Mouse (Mus musculus): Measurements from ENCODE around the gene Zar1.
"Not testable (repeated sequence)": the region's sequence is repeated elsewhere in the genome, so short reads cannot be mapped to it uniquely, and the experiment has no call there.

Zar1 gene

GRCm38 (mm10) chr5:72580970-72581332, at the start of gene Zar1:
Gene Zar1, minus strand, starts transcription at chr5:72581254.
- DNase-seq, result not testable (repeated sequence)

GRCm38 (mm10) chr5:72630026-72630425, 49.0 kb upstream of the Zar1 start:
- DNase-seq, result no peak

- no peak for DNase-seq
These were observed 40.0 kb upstream of the Zar1 start for GRCm38 (mm10) chr5:72621022-72621421.

- no peak for DNase-seq
These were observed 36.4 kb upstream of the Zar1 start for GRCm38 (mm10) chr5:72617413-72617812.

GRCm38 (mm10) chr5:72603138-72603537, 22.1 kb upstream of the Zar1 start:
- DNase-seq, result no peak

- DNase-seq, result peak; percentile 65
These were observed 20.0 kb upstream of the Zar1 start for GRCm38 (mm10) chr5:72601006-72601405.

GRCm38 (mm10) chr5:72587192-72587681, 6.2 kb upstream of the Zar1 start, which contains the start of gene Gm5868:
Gene Gm5868, minus strand, starts transcription at chr5:72587551.
- no peak for DNase-seq

GRCm38 (mm10) chr5:72586667-72587191, 5.7 kb upstream of the Zar1 start:
- not testable (repeated sequence) for DNase-seq

GRCm38 (mm10) chr5:72586122-72586521, 5.1 kb upstream of the Zar1 start:
- not testable (repeated sequence) for DNase-seq

- DNase-seq, result not testable (repeated sequence)
These were observed 725 bp downstream of the Zar1 start for GRCm38 (mm10) chr5:72580088-72580969.

GRCm38 (mm10) chr5:72579599-72579998, 1.5 kb downstream of the Zar1 start:
- DNase-seq, result not testable (repeated sequence)

- no peak for DNase-seq
These were observed 15.4 kb downstream of the Zar1 start for GRCm38 (mm10) chr5:72565621-72566020.

GRCm38 (mm10) chr5:72563183-72563582, 17.9 kb downstream of the Zar1 start:
- DNase-seq, result not testable (repeated sequence)

GRCm38 (mm10) chr5:72560976-72561628, 20.0 kb downstream of the Zar1 start:
- no peak for DNase-seq

GRCm38 (mm10) chr5:72559544-72560049, 21.5 kb downstream of the Zar1 start, which contains the start of gene Nfxl1:
Gene Nfxl1, minus strand, starts transcription at chr5:72559684.
- peak; percentile 98 for DNase-seq

- no peak for DNase-seq
These were observed 22.1 kb downstream of the Zar1 start for GRCm38 (mm10) chr5:72558716-72559526.

- DNase-seq, result no peak
These were observed 24.8 kb downstream of the Zar1 start for GRCm38 (mm10) chr5:72556245-72556644.

- DNase-seq, result no peak
These were observed 29.8 kb downstream of the Zar1 start for GRCm38 (mm10) chr5:72551209-72551608.

- DNase-seq, result no peak
These were observed 52.2 kb downstream of the Zar1 start for GRCm38 (mm10) chr5:72528896-72529295.
